9 mouse cellular contexts compared by ENCODE assay signal in genomic region chr2:68861721-68862463, GRCm38 (mm10). TPM values are rescaled to one million over a fixed set of nuclear protein-coding genes. Genes with fewer than 3 reads are reported as not detected.
A peak's percentile ranks its signal among the peaks of the same experiment; 100 is the strongest.
DNase-seq lines count a peak whose midpoint lies in the region; ATAC-seq lines count a peak whose summit lies in the region.
"Had no signal": no experiment of that assay in that cellular context is flagged by ENCODE, and none has a peak within 500 bp of the region (broad histone marks: within the 10 kb centered on the region; RNA-seq: fewer than 3 reads in every experiment).

No protein-coding gene starts in this region.

- H3K36me3 ChIP-seq in erythroblast, embryonic 14.5 days (ENCODE audit: control insufficient read depth) = no peaks in the 10 kb centered on the region
- no peaks in the 10 kb centered on the region for H3K36me3 ChIP-seq in intestine, embryonic 16.5 days (ENCODE audit: control insufficient read depth, insufficient read depth, low read length)
- no peaks in the 10 kb centered on the region for H3K36me3 ChIP-seq in limb, embryonic 12.5 days
- H3K36me3 ChIP-seq in midbrain, embryonic 14.5 days (ENCODE audit: control insufficient read depth, insufficient read depth, low read length) = no peaks in the 10 kb centered on the region
- no peaks in the 10 kb centered on the region for H3K36me3 ChIP-seq in stomach, embryonic 14.5 days (ENCODE audit: control insufficient read depth, insufficient read depth, low read length)

- H3K9me3 ChIP-seq in erythroblast, embryonic 14.5 days (ENCODE audit: control insufficient read depth, low read length) = no peaks in the 10 kb centered on the region
- no peaks in the 10 kb centered on the region for H3K9me3 ChIP-seq in intestine, embryonic 16.5 days (ENCODE audit: control insufficient read depth, low read length)
- H3K9me3 ChIP-seq in limb, embryonic 12.5 days = no peaks in the 10 kb centered on the region
- no peaks in the 10 kb centered on the region for H3K9me3 ChIP-seq in midbrain, embryonic 14.5 days (ENCODE audit: control insufficient read depth, low read length)
- H3K9me3 ChIP-seq in stomach, embryonic 14.5 days (ENCODE audit: control insufficient read depth, low read depth, low read length) = no peaks in the 10 kb centered on the region

- H3K9ac ChIP-seq in intestine, embryonic 16.5 days (ENCODE audit: low read depth, low read length) = peak overlapping the region; percentile 93
- peak overlapping the region; percentile 86 for H3K9ac ChIP-seq in limb, embryonic 12.5 days (replicated peaks)
- peak overlapping the region; percentile 96 for H3K9ac ChIP-seq in midbrain, embryonic 14.5 days (replicated peaks; ENCODE audit: low read length)
- H3K9ac ChIP-seq in stomach, embryonic 14.5 days (replicated peaks; ENCODE audit: low read depth, low read length) = peak overlapping the region; percentile 75

- peak overlapping the region; percentile 85 for H3K27ac ChIP-seq in intestine, embryonic 16.5 days (ENCODE audit: low read length)
- H3K27ac ChIP-seq in limb, embryonic 12.5 days = peak overlapping the region; percentile 85
- peak overlapping the region; percentile 89 for H3K27ac ChIP-seq in midbrain, embryonic 14.5 days (replicated peaks; ENCODE audit: low read depth, low read length)
- H3K27ac ChIP-seq in stomach, embryonic 14.5 days (ENCODE audit: low read length) = peak overlapping the region; percentile 48

- peak overlapping the region; percentile 93 for H3K4me2 ChIP-seq in intestine, embryonic 16.5 days (ENCODE audit: low read depth, low read length)
- H3K4me2 ChIP-seq in limb, embryonic 12.5 days = peak overlapping the region; percentile 80
- peak overlapping the region; percentile 79 for H3K4me2 ChIP-seq in midbrain, embryonic 14.5 days (ENCODE audit: low read length)
- H3K4me2 ChIP-seq in stomach, embryonic 14.5 days (replicated peaks; ENCODE audit: low read depth, low read length) = peak overlapping the region; percentile 75

- H3K4me1 ChIP-seq in erythroblast, embryonic 14.5 days (ENCODE audit: control insufficient read depth) = peaks cover 18% of the 10 kb centered on the region
- peaks cover 17% of the 10 kb centered on the region for H3K4me1 ChIP-seq in intestine, embryonic 16.5 days (ENCODE audit: control insufficient read depth, insufficient read depth, low read length)
- peaks cover 14% of the 10 kb centered on the region for H3K4me1 ChIP-seq in limb, embryonic 12.5 days (replicated peaks)
- H3K4me1 ChIP-seq in midbrain, embryonic 14.5 days (ENCODE audit: control insufficient read depth, insufficient read depth, low read length) = peaks cover 11% of the 10 kb centered on the region
- peaks cover 17% of the 10 kb centered on the region for H3K4me1 ChIP-seq in stomach, embryonic 14.5 days (ENCODE audit: control insufficient read depth, insufficient read depth, low read length)

- peak overlapping the region; percentile 67 for H3K4me3 ChIP-seq in erythroblast, embryonic 14.5 days (replicated peaks)
- peak overlapping the region; percentile 92 for H3K4me3 ChIP-seq in intestine, embryonic 16.5 days (ENCODE audit: low read length)
- peak overlapping the region; percentile 80 for H3K4me3 ChIP-seq in limb, embryonic 12.5 days (replicated peaks)
- peak overlapping the region; percentile 75 for H3K4me3 ChIP-seq in midbrain, embryonic 14.5 days (replicated peaks; ENCODE audit: low read depth, low read length)
- peak overlapping the region; percentile 86 for H3K4me3 ChIP-seq in stomach, embryonic 14.5 days (ENCODE audit: low read depth, low read length)

- peaks cover 39% of the 10 kb centered on the region for H3K27me3 ChIP-seq in erythroblast, embryonic 14.5 days (ENCODE audit: control insufficient read depth)
- no peaks in the 10 kb centered on the region for H3K27me3 ChIP-seq in intestine, embryonic 16.5 days (replicated peaks; ENCODE audit: control insufficient read depth, insufficient read depth, low read length)
- peaks cover 8% of the 10 kb centered on the region for H3K27me3 ChIP-seq in limb, embryonic 12.5 days
- 0 out of 2 replicates have a peak, but pooled peaks cover 4% of the 10 kb centered on the region for H3K27me3 ChIP-seq in midbrain, embryonic 14.5 days (ENCODE audit: control insufficient read depth, insufficient read depth, low read length)
- no peaks in the 10 kb centered on the region for H3K27me3 ChIP-seq in stomach, embryonic 14.5 days (ENCODE audit: control insufficient read depth, insufficient read depth, low read length)
- H3K27me3 ChIP-seq: CH12.LX had no signal

- DNase-seq in embryo, embryonic 10.5 days (ENCODE audit: low spot score) = peak; percentile 67
- DNase-seq in midbrain, embryonic 14.5 days = peak; percentile 77

- whole genome bisulfite sequencing in intestine, embryonic 16.5 days = under 1% methylated on average over 63 of the region's 64 CpGs
- under 1% methylated on average over 64 of the region's 64 CpGs for WGBS in limb, embryonic 12.5 days
- under 1% methylated on average over 64 of the region's 64 CpGs for WGBS in midbrain, embryonic 14.5 days
- WGBS in stomach, embryonic 14.5 days = under 1% methylated on average over 64 of the region's 64 CpGs

- ATAC-seq in erythroblast, adult 5-6 weeks (replicated peaks; ENCODE audit: low FRiP score, poor library complexity, severe bottlenecking) = no peak
- peak; percentile 12 for ATAC-seq in granulocyte monocyte progenitor cell, adult 5-6 weeks (replicated peaks; ENCODE audit: poor library complexity, severe bottlenecking)
- peak; percentile 52 for ATAC-seq in intestine, embryonic 16.5 days
- ATAC-seq in limb, embryonic 12.5 days (ENCODE audit: insufficient number of reproducible peaks, insufficient read depth, low FRiP score, low TSS enrichment, low read depth) = peak; percentile 68
- ATAC-seq in midbrain, embryonic 14.5 days (ENCODE audit: low FRiP score, low TSS enrichment) = peak; percentile 74
- peak; percentile 42 for ATAC-seq in stomach, embryonic 14.5 days (ENCODE audit: insufficient number of reproducible peaks, insufficient read depth, low FRiP score, low read depth)

RNA-seq across cellular contexts. Expression of gene Cers6, which starts 0.7 kb away (rescaled TPM):
- 0.04 TPM in 1 of 2 replicates, not detected in the other for polyA plus RNA-seq in erythroblast, embryonic 14.5 days (2012)
- 16.3 and 16.7 TPM in 2 replicates for total RNA-seq in erythroblast, adult 5-6 weeks (2015; ENCODE audit: low replicate concordance)
- total RNA-seq in erythroblast, adult 5-6 weeks (2017; ENCODE audit: low replicate concordance) = 8.2 and 9.3 TPM in 2 replicates
- total RNA-seq in granulocyte monocyte progenitor cell, adult 5-6 weeks (2014; fragmentation: Nextera tagmentation) = 88.6 and 93.7 TPM in 2 replicates
- total RNA-seq in granulocyte monocyte progenitor cell, adult 5-6 weeks (2017) = 39.2 and 39.3 TPM in 2 replicates
- 39.6 and 47.9 TPM in 2 replicates for polyA plus RNA-seq in intestine, embryonic 16.5 days (2015; fragmentation: Nextera tagmentation; extraction: Ambion mirVana)
- 21.5 and 24.1 TPM in 2 replicates for polyA plus RNA-seq in limb, embryonic 12.5 days (2016; fragmentation: Nextera tagmentation; extraction: Ambion mirVana)
- polyA plus RNA-seq in midbrain, embryonic 14.5 days (2014; fragmentation: Nextera tagmentation; extraction: Ambion mirVana) = 84.3 and 88.4 TPM in 2 replicates
- 37.5 and 38.7 TPM in 2 replicates for polyA plus RNA-seq in stomach, embryonic 14.5 days (2014; fragmentation: Nextera tagmentation; extraction: Ambion mirVana)
- total RNA-seq: CH12.LX had no signal

Comparison
In these comparisons a context has a peak if more than half of its experiments do, and no peak if none do; other contexts are left out.
1. RNA of gene Cers6, which starts 0.7 kb away (polyA plus RNA-seq): 84.3 to 88.4 TPM in midbrain, embryonic 14.5 days, 39.6 to 47.9 TPM in intestine, embryonic 16.5 days, 37.5 to 38.7 TPM in stomach, embryonic 14.5 days and 21.5 to 24.1 TPM in limb, embryonic 12.5 days; 0.04 TPM in erythroblast, embryonic 14.5 days; every median in the first group is over 10 times any median in the second.
2. Peak in every context shown above with its lines, with median percentiles within 50 percentile points of each other: H3K4me3 ChIP-seq, H3K27ac ChIP-seq, H3K4me2 ChIP-seq and H3K9ac ChIP-seq.